Mouse (Mus musculus) thymus, postnatal 36 days (tissue): ENCODE results near the gene Vmn1r188.
A peak's percentile ranks its signal among the peaks of the same experiment; 100 is the strongest.
"Not testable (repeated sequence)": the region's sequence is repeated elsewhere in the genome, so short reads cannot be mapped to it uniquely, and the experiment has no call there.

Source experiments
- DNase-seq, 2 experiments: peaks; one replicate each; pipeline ENCODE4 v3.0.0; 2022; ENCODE audit warnings: mixed read lengths in 2 of 2

The Vmn1r188 gene

DNA sequence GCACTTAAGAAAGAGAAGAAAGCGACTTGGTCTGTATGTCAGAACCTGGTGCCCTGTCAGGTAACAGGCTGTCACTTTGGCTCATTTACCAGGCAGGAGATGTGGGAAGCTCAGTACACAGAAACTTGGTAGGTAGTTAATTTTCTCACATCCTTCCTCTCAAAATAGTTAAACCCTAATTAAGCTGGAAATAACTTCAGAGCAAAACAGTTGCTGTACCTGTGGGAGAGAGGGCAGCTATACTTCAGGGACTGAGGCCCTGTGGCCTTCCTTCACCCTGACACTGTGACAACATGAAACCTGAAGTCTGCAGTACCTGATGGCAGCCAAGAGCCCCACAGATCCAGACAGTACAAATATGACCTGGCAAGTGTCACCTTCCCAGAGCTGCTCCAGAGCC, at the start of gene Vmn1r188:
Gene Vmn1r188, plus strand, starts transcription at position 301 of the 400 bp plus-strand sequence.
- DNase-seq: not testable (repeated sequence)

DNA sequence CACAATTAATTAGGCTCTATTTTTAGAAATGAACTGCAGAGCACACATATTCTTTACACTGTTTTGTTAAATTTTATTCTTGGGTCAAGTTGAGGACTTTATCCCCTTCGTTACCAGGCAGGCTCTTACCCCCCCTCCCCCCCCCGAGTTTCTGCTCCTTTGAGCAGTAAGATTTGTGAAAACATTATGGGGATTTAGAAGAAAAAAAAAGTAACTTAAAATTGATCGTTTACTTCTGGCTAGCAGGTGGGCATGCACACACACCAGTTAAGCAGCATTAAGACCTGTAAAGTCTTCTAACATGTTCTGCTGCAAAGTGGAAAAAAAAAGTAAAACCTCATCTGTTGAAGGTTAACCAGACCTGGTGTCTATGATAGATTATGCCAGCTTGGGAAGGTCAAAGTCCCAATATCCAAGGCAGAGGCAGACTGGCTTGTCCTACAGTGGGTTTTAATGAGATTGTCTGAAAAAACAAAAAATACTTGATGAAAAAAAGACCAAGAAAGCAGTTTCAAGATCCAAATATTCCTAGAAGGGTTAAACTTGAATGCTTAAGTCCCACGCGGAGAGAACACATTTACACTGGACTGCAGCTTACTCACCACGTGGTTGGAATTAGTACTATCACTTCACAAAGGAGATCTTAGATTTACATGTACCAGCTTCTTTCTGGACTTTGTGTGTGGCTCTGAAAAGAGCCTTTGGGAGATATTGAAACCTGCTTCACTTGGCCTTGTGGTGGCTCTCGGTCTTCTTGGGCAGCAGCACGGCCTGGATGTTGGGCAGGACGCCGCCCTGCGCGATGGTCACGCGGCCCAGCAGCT, 49.6 kb upstream of the Vmn1r188 start:
- no peak for DNase-seq

DNA sequence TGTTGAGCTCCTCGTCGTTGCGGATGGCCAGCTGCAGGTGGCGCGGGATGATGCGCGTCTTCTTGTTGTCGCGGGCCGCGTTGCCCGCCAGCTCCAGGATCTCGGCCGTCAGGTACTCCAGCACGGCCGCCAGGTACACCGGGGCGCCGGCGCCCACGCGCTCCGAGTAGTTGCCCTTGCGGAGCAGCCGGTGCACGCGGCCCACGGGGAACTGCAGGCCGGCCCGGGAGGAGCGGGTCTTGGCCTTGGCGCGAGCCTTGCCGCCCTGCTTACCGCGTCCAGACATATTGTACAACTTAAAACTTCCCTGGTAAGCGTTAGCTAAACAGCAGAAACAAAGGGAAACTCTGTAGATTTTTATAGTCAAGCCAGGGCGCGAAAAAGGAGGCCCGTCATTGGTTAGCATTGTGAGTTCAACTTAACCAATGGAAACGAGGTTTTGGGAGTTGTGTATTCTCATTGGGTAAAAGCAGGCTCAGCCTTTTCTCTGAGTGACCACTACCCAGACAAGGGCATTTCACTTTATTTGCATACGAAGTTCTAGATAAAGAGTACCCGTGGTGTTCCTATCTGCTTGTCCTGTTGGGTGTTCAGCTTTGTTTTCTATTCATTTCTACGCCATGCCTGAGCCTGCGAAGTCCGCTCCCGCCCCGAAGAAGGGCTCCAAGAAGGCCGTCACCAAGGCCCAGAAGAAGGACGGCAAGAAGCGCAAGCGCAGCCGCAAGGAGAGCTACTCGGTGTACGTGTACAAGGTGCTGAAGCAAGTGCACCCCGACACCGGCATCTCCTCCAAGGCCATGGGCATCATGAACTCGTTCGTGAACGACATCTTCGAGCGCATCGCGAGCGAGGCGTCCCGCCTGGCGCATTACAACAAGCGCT, 48.7 kb upstream of the Vmn1r188 start, which contains the start of the genes Hist1h2ah and Hist1h2bk:
Gene Hist1h2ah, minus strand, starts transcription at position 302 of the 882 bp plus-strand sequence.
Gene Hist1h2bk, plus strand, starts transcription at position 604 of the 882 bp plus-strand sequence.
- peak; percentile 79 to 82 for DNase-seq

DNA sequence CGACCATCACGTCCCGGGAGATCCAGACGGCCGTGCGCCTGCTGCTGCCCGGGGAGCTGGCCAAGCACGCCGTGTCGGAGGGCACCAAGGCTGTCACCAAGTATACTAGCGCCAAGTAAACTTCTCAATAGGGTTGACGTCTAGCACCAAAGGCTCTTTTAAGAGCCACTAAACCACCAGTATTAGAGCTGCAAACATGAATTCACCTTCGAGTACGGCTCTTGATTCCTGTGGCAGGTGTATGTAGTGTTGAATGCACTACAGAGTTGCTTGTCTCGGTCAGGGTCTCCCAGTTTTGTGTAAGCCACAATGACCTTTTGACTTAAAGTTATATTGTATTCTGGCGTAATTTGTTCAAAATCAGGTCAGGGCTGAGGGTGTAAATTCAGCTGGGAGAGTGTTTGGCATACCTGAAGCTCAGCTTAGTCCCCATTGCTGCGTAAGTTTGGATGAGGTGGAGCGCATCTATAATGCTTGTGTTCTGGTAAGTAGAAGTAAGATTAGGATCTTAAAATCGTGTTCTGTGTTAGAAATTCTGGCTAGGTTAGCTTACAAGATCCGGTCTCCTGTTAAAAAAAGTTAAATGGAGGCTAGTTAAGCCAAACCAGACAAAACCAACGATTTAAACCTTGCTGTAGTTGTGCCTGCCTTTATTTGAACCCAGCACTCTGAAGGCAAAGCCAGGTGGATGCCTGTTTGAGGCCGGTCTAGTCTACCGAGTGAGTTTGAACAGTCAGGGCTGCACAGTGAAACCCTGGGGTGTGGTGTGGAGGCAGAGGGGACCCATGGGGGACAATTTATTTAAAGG, 47.9 kb upstream of the Vmn1r188 start:
- peak in 1 of 2 experiments; percentile 23 for DNase-seq

DNA sequence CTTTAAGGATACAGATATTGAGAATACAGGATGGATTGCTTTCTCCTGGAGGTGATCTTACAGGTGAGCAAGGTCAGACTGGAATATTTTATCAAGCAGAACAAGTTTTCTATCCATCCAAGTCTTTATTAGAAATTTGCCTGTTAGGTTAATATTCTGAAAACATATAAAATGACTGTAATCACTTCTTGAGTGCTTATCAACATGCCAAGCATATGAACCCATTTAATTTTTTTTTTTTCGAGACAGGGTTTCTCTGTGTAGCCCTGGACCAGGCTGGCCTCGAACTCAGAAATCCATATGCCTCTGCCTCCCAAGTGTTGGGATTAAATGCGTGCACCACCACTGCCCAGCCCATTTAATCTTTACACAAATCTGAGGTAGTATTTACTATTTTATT, 47.3 kb upstream of the Vmn1r188 start:
- no peak for DNase-seq

DNA sequence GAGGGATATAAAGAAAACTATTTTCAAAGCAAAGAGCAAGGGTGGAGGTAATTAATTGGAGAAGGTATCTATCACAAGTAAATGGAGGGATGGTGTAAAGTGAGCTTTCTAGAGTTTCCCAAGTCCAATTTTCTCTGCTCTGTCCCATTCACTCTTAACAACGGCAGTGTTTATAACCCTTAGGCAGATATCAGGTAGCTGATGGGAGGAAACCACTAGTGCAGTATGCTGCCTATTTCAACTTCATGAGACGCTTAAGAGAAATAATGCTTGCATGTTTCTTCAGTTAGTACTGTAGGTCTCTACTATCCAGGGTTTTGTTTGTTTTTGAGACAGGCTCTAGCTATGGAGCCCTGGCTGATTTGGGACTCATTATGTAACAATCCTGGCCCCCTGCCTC, 46.8 kb upstream of the Vmn1r188 start:
- DNase-seq: no peak

DNA sequence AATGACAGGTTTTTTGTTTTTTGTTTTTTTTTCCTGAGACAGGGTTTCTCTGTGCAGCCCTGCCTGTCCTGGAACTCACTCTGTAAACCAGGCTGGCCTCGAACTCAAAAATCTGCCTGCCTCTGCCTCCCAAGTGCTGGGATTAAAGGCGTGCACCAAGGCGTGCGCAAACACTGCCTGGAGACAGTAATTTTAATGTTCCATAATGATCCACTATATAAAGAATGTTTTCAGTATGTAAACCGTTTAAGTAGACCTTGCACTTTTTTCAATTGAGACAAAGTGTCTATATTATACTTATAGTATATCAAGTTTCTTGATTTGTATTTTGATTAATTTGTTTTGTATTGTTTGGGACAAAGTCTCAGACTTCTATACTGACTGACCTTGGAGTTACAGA, 44.9 kb upstream of the Vmn1r188 start:
- no peak for DNase-seq

DNA sequence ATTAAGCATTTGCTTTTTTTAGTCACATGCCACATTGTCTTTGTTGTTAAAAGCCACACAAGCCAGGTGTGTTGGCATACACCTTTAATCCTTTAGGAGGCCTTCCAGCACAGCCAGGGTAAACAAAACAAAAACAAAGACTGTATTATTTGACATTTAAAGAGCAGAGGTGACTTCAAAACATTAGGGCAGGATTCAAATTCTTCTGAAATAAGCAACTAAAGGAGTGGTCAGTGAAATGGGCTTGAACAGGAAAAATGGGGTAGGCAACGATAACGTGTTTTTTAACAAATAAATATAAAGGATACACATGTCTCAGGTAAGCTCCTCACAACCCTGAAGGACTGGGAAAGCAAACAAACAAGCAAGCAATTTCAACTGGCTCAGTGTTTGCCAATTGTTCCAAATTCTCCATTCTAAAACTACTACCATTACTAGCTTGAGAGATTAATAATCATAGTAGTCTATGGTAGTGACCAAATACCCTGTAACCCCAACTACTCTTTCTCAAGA, 44.2 kb upstream of the Vmn1r188 start:
- DNase-seq: no peak

DNA sequence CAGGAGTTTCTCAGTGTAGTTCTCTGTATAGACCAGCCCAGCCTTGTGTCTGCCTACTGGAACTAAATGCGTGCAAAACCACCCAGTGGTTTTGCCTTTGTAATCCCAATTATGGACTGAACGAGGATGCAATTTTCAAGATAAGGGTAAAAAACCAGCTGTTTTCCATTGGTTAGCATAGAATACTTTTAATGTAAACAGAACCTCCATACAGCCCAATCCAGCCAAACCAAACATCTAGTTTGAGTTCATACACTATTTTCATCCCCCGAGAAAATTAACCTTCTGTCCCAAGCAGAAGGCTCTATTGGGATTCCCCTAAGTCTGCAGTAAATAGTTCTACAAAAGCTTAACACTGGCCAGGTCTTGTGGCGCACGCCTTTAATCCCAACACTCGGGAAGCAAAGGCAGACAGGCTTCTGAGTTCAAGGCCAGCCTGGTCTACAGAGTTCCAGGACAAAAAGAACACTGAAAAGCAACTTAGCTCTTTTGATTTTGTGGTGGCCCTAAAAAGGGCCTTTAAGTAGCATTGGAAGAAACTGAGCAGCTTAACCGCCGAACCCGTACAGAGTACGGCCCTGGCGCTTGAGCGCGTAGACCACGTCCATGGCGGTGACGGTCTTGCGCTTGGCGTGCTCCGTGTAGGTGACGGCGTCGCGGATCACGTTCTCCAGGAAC, 43.6 kb upstream of the Vmn1r188 start:
- no peak for DNase-seq

DNA sequence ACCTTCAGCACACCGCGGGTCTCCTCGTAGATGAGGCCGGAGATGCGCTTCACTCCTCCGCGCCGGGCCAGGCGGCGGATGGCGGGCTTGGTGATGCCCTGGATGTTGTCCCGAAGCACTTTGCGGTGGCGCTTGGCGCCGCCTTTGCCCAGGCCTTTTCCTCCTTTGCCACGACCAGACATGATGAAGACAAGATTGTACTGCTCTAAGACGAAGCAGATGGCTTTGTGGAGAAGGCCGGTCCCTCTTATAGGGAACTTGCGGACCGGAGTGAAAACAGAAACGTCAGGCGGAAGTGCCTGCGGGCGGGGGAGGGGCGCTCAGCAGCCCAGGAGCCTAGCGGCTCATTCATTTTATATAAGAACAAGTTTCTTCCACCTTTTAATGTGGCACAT, 43.1 kb upstream of the Vmn1r188 start, which contains the start of gene Hist1h4i:
Gene Hist1h4i, minus strand, starts transcription at position 221 of the 395 bp plus-strand sequence.
- peak; percentile 97 to 99 for DNase-seq

DNA sequence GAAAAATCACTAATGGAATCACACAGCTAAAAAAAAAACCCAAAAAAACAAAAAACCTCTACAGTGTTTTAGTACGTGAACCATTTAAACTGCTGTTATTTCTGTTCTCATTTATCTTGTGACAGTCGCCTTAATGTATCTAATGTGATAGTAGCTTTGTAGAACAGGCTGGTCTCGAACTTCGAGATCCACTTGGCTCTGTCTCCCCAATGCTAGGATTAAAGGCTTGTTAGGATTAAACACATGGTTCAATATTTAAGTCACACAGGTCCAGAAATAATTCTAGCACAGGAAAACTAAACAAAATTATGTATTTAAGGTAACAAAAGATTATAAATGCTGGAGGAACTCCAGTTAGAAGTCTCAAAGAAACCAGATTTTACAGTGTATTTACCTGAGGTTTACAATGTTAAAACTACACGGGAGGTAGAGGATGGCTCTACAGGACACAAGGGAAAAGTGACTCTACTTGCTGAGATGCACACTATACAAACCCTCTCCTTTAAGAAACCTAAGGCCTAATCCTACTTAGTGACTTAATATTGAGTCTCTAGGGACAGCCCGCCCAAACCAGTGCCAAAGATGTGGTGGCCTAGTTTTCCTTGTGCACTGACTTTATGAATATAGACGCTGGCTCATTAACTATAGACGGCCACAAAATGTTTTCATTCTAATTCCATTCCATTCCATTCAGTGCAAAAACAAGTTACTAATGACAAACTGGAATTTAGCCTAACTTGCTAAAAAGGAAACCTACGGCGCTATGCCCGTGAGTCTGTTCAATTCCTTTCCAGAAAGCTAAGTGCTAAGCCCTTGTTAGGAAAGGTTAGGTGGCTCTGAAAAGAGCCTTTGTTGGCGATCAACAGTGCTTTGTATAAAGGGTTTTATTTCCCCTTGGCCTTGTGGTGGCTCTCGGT, 42.3 kb upstream of the Vmn1r188 start:
- DNase-seq: no peak

DNA sequence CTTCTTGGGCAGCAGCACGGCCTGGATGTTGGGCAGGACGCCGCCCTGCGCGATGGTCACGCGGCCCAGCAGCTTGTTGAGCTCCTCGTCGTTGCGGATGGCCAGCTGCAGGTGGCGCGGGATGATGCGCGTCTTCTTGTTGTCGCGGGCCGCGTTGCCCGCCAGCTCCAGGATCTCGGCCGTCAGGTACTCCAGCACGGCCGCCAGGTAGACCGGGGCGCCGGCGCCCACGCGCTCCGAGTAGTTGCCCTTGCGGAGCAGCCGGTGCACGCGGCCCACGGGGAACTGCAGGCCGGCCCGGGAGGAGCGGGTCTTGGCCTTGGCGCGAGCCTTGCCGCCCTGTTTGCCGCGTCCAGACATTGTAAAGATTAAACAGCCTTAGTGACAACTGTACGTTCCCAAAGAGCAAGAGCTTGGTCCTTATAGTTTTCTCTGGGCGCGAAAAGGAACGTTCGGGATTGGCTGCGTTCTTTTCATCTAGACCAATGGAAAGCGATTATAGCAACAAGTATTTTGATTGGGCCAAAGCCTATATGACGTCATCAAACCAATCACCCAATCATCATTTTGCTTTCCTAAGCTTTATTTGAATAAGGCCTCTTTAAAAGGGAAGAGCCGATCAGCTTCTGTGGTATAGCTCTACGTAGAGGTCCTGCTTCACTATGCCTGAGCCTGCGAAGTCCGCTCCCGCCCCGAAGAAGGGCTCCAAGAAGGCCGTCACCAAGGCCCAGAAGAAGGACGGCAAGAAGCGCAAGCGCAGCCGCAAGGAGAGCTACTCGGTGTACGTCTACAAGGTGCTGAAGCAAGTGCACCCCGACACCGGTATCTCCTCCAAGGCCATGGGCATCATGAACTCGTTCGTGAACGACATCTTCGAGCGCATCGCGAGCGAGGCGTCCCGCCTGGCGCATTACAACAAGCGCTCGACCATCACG, 41.4 kb upstream of the Vmn1r188 start, which contains the start of the genes Hist1h2ag and Hist1h2bj:
Gene Hist1h2ag, minus strand, starts transcription at position 377 of the 935 bp plus-strand sequence.
Gene Hist1h2bj, plus strand, starts transcription at position 647 of the 935 bp plus-strand sequence.
- peak; percentile 79 to 84 for DNase-seq

DNA sequence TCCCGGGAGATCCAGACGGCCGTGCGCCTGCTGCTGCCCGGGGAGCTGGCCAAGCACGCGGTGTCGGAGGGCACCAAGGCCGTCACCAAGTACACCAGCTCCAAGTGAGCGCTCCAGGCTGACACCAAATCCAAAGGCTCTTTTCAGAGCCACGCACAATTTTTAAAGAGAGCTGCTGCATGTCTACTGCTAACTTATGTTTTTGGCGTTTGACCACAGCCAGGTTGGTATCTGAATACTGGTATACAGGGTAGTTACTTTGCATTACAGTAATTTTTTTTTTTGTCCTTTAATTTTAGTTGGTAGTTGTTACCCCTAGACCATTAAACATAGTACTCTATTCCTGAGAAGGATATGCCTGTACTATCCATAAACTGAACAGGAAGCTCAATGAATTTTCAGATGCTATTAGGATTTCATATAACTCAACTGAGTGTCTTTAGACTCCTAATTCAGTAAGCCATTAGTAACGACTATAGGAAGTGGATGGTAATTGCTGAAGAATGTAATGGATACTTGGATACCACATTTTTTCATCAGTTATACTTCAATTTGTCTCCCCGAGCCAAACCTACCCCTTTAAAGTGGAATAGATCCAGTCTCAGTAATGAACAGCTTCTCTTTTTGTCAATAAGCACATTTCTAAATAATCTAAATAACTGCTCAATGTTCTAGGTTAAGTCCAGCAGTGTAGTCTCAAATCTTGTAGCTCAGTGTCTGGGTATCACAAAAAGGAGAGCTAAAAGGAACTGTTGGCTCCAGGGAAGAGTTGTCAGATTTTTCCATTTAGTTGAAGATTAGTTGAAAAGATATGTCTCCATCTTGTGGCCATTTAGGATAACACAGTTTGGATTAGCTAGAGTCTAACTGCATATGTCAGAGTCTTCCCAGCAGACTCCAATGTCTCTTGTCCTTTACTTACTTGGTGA, 40.5 kb upstream of the Vmn1r188 start:
- DNase-seq: no peak

DNA sequence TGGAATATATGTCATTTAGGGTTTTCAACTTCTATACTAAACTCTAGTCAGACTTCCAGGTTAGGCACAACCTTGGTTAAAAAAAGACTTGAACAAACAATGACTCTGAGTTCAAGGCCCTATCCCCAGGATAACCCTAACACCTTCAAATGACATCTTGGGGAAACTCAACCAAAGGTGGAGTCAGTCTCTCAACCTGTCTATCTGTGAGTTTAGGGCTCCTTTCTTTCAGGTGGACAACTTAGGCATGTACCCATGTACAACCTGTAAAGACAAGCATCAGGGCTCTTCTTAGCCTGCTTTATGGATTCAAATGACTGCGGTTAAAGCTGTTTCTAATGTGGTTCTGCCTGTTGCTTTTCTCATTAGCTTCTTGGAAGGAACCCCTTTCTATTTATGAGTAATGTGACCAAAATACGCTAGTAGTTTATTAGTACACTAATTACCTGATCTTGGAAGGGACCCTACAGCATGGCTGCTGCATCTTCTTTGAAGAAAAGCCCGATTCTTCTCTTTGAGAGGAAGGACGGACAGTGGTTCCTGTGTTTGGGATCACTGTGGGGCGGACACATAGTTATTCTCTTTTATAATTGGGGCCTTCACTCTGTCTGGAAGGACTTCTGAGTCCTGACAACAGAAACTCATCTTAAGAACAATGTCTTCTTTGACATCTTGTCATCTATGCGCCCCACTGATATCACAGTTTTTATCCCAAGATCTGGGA, 39.6 kb upstream of the Vmn1r188 start:
- DNase-seq: no peak

DNA sequence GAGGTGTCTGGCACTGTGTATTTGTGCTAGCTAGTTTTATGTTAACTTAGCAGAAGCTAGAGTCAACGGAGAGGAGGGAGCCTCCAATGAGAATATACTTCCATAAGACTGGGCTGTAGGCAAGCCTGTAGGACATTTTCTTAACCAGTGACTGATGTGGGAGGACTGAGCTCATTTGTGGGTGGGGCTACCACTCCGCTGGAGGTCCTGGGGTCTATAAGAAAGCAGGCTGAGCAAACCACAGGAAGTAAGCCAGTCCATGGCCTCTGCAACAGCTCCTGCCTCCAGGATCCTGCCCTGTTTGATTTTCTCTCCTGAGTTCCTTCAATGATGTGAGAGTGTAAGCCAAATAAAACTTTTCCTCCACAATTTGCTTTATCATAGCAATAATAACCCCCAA, 38.9 kb upstream of the Vmn1r188 start:
- DNase-seq: peak in 1 of 2 experiments; percentile 31

DNA sequence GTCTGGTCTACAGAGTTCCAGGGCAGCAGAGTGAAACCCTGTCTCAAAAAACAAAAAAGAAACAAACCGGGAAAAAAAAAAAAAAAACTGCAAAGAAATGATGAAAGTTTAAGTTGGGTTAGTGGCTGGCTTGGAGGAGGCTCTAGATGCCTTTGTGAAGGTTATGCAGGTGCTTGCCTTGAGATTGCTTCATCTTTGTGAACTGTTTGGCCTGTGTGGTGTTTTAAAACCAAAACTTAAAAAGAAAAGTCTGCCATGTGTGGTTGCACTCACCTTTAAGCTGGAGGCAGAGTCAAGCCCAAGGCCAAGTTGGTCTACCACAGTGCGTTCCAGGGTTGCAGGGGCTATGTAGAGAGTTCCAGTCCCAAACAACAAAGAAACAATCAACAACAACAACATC, 35.2 kb upstream of the Vmn1r188 start:
- peak; percentile 21 for DNase-seq

DNA sequence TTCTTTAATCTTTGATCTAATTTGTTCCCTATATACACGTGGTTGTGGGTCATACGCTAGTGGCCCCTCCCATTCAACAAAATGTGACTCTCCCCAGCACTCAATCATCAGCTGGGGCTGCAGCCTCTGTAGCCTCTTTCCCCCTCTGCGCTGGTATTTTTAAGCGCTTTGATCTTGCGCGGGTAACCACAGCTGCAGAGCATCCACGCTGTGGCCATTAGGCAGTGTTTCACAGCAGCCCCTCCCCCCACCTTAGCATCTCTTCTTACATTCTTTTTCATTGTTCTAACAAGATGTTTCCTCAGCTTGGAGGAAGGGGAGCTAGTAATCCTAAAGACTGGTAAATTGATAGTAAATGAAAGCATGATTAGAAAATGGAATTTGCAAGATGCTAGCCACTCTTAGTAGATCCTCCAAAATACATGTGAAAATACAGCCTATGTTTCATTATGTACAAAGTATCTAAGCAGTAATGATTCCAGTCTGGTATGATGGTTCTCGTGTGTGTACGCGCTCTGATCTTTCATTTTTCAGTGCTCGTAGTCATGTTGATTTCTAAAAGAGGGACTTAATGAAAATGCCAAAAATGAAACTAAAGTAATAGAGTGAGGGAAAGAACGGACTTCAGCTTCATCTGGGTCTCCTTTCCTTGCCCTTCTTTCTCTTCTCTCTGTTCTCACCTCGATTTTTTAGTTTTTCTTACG, 34.4 kb upstream of the Vmn1r188 start:
- peak; percentile 47 to 63 for DNase-seq
